Mouse (Mus musculus) hindbrain, embryonic 11.5 days (tissue): Measurements from ENCODE around the gene Scyl3. TPM values are rescaled to one million over a fixed set of nuclear protein-coding genes. Genes with fewer than 3 reads are reported as not detected.
A peak's percentile ranks its signal among the peaks of the same experiment; 100 is the strongest.

Source experiments
- ATAC-seq: fragments of 200-750 bp; cut with Nextera tagmentation; 2 replicates; pipeline ENCODE4 v1.8.0; 2017; ENCODE audit warnings: mild to moderate bottlenecking, moderate TSS enrichment, moderate library complexity; ENCODE audit not compliant: low FRiP score
- DNase-seq: peaks from one replicate; pipeline ENCODE4 v3.0.0-alpha.2; 2015; ENCODE audit warnings: low spot score
- H3K27ac ChIP-seq: fragments of 300-500 bp; sonication (generic); 2 replicates; pipeline ENCODE4 v1.5.1; 2014; ENCODE audit warnings: mild to moderate bottlenecking, low read depth, low read length
- H3K27me3 ChIP-seq: fragments of 300-500 bp; sonication (generic); 2 replicates; pipeline ENCODE4 v1.6.1; 2014; ENCODE audit warnings: mild to moderate bottlenecking, low read length, moderate library complexity, mixed read lengths; ENCODE audit not compliant: control insufficient read depth, insufficient read depth
- H3K36me3 ChIP-seq: fragments of 300-500 bp; sonication (generic); 2 replicates; pipeline ENCODE4 v1.6.1; 2014; ENCODE audit warnings: mild to moderate bottlenecking, low read length, moderate library complexity, mixed read lengths; ENCODE audit not compliant: control insufficient read depth, insufficient read depth
- H3K4me1 ChIP-seq: fragments of 300-500 bp; sonication (generic); replicated peaks from 2 replicates; pipeline ENCODE4 v1.6.1; 2014; ENCODE audit warnings: low read length, mixed read lengths; ENCODE audit not compliant: control insufficient read depth, insufficient read depth
- H3K4me2 ChIP-seq: fragments of 300-500 bp; sonication (generic); replicated peaks from 2 replicates; pipeline ENCODE4 v1.6.1; 2014; ENCODE audit warnings: mild to moderate bottlenecking, low read depth, low read length
- H3K4me3 ChIP-seq: fragments of 300-500 bp; sonication (generic); 2 replicates; pipeline ENCODE4 v1.5.1; 2014; ENCODE audit warnings: low read depth, low read length
- H3K9ac ChIP-seq: fragments of 300-500 bp; sonication (generic); 2 replicates; pipeline ENCODE4 v1.6.1; 2014; ENCODE audit warnings: low read depth, low read length
- H3K9me3 ChIP-seq: fragments of 300-500 bp; sonication (generic); 2 replicates; pipeline ENCODE4 v1.6.1; 2016; ENCODE audit warnings: low read length; ENCODE audit not compliant: control insufficient read depth
- WGBS: fragments of 180-500 bp; shearing (Covaris S2); extraction: QIAGEN DNeasy Blood & Tissue Kit; methylation state at CpG from one replicate; pipeline ENCODE4 v1.1.7; 2014; 5-methylcytosine and 5-hydroxymethylcytosine counted together
- polyA plus RNA-seq: library from polyadenylated mRNA; unstranded; fragments of >200 nt; fragmentation: Nextera tagmentation; extraction: Ambion mirVana; gene quantifications from 2 replicates; pipeline ENCODE4 v1.2.1, GENCODE M21; 2014

Gene Scyl3
- polyA plus RNA-seq, 1 experiment from 2014 or later = 21.8 TPM

GRCm38 (mm10) chr1:163907007-163907811 lies 21.7 kb upstream of the Scyl3 start:
- DNase-seq (no peak), ATAC-seq (no peak)
- Histone ChIP-seq H3K4me1 (no peaks in the 10 kb centered on the region), H3K4me3 (no peak overlapping the region), H3K9ac (no peak overlapping the region), H3K27me3 (no peaks in the 10 kb centered on the region), H3K9me3 (no peaks in the 10 kb centered on the region), H3K4me2 (no peak overlapping the region), H3K36me3 (no peaks in the 10 kb centered on the region), H3K27ac (no peak overlapping the region)
- WGBS = 64% methylated on average over 4 of the region's 4 CpGs

GRCm38 (mm10) chr1:163908389-163908788 lies 20.5 kb upstream of the Scyl3 start:
- Histone ChIP-seq H3K36me3 (no peaks in the 10 kb centered on the region), H3K4me2 (no peak overlapping the region), H3K4me3 (no peak overlapping the region), H3K27ac (no peak overlapping the region), H3K27me3 (no peaks in the 10 kb centered on the region), H3K9ac (no peak overlapping the region), H3K4me1 (no peaks in the 10 kb centered on the region), H3K9me3 (no peaks in the 10 kb centered on the region)
- ATAC-seq = peak; percentile 53; the same call in 1 of the 2 replicates
- DNase-seq = no peak
- 74% methylated on average over 11 of the region's 11 CpGs for whole genome bisulfite sequencing

GRCm38 (mm10) chr1:163910343-163910742 lies 18.6 kb upstream of the Scyl3 start:
- no peak; the same call in 1 of the 2 replicates for ATAC-seq
- no peak overlapping the region for H3K9ac ChIP-seq
- peak; percentile 69 for DNase-seq
- H3K4me2 ChIP-seq = no peak overlapping the region
- WGBS = 19% methylated on average over 2 of the region's 2 CpGs
- H3K4me1 ChIP-seq = no peaks in the 10 kb centered on the region
- no peaks in the 10 kb centered on the region for H3K27me3 ChIP-seq
- no peak overlapping the region for H3K4me3 ChIP-seq
- no peaks in the 10 kb centered on the region for H3K9me3 ChIP-seq
- H3K36me3 ChIP-seq = no peaks in the 10 kb centered on the region
- H3K27ac ChIP-seq = no peak overlapping the region

GRCm38 (mm10) chr1:163910785-163911184 lies 18.1 kb upstream of the Scyl3 start:
- no peak for ATAC-seq
- 96% methylated on average over 9 of the region's 9 CpGs for WGBS
- no peaks in the 10 kb centered on the region for H3K9me3 ChIP-seq

GRCm38 (mm10) chr1:163911981-163912380 lies 16.9 kb upstream of the Scyl3 start:
- H3K9me3 ChIP-seq = no peaks in the 10 kb centered on the region
- DNase-seq (no peak), ATAC-seq (no peak)
- H3K9ac ChIP-seq = no peak overlapping the region
- no peaks in the 10 kb centered on the region for H3K27me3 ChIP-seq
- 91% methylated on average over 11 of the region's 11 CpGs for WGBS
- no peaks in the 10 kb centered on the region for H3K4me1 ChIP-seq
- no peak overlapping the region for H3K4me3 ChIP-seq
- H3K27ac ChIP-seq = no peak overlapping the region
- H3K36me3 ChIP-seq = no peaks in the 10 kb centered on the region
- no peak overlapping the region for H3K4me2 ChIP-seq

More at GRCm38 (mm10) chr1:163910785-163911184, 18.1 kb upstream of the Scyl3 start:
- H3K36me3 ChIP-seq = no peaks in the 10 kb centered on the region
- no peaks in the 10 kb centered on the region for H3K4me1 ChIP-seq
- no peak overlapping the region for H3K4me2 ChIP-seq
- no peak overlapping the region for H3K27ac ChIP-seq
- no peak for DNase-seq
- no peaks in the 10 kb centered on the region for H3K27me3 ChIP-seq
- H3K4me3 ChIP-seq = no peak overlapping the region
- no peak overlapping the region for H3K9ac ChIP-seq

GRCm38 (mm10) chr1:163917349-163918160 lies 11.3 kb upstream of the Scyl3 start:
- H3K27me3 ChIP-seq = no peaks in the 10 kb centered on the region
- no peak overlapping the region for H3K9ac ChIP-seq
- H3K9me3 ChIP-seq = no peaks in the 10 kb centered on the region
- no peak overlapping the region for H3K4me3 ChIP-seq
- H3K27ac ChIP-seq = no peak overlapping the region
- ATAC-seq = no peak
- no peak for DNase-seq
- WGBS = 97% methylated on average over 5 of the region's 5 CpGs
- no peak overlapping the region for H3K4me2 ChIP-seq
- no peaks in the 10 kb centered on the region for H3K4me1 ChIP-seq
- H3K36me3 ChIP-seq = no peaks in the 10 kb centered on the region

GRCm38 (mm10) chr1:163924093-163924492 lies 4.8 kb upstream of the Scyl3 start:
- no peak for DNase-seq
- no peak overlapping the region for H3K4me3 ChIP-seq
- H3K27me3 ChIP-seq = no peaks in the 10 kb centered on the region
- WGBS = 90% methylated on average over 8 of the region's 8 CpGs
- ATAC-seq = no peak
- no peak overlapping the region for H3K9ac ChIP-seq
- H3K4me2 ChIP-seq = no peak overlapping the region
- no peaks in the 10 kb centered on the region for H3K4me1 ChIP-seq
- no peaks in the 10 kb centered on the region for H3K9me3 ChIP-seq
- H3K36me3 ChIP-seq = no peaks in the 10 kb centered on the region
- no peak overlapping the region for H3K27ac ChIP-seq

- Histone ChIP-seq H3K27me3 (no peaks in the 10 kb centered on the region), H3K36me3 (no peaks in the 10 kb centered on the region), H3K9me3 (no peaks in the 10 kb centered on the region), H3K4me1 (no peaks in the 10 kb centered on the region), H3K4me2 (peak overlapping the region; percentile 55), H3K4me3 (peak overlapping the region; percentile 70), H3K9ac (peak overlapping the region; percentile 84), H3K27ac (peak overlapping the region; percentile 79)
- ATAC-seq (peak; percentile 96), DNase-seq (peak; percentile 95)
- under 1% methylated on average over 53 of the region's 77 CpGs for WGBS
Measured at GRCm38 (mm10) chr1:163929636-163930457, 947 bp downstream of the Scyl3 start.
